Mouse (Mus musculus): Measurements from ENCODE around the gene Tec. TPM values are rescaled to one million over a fixed set of nuclear protein-coding genes. Genes with fewer than 3 reads are reported as not detected.

The Tec gene
- total RNA-seq, 2 experiments from 2014 or later = 1.2 to 1.4 TPM

DNA sequence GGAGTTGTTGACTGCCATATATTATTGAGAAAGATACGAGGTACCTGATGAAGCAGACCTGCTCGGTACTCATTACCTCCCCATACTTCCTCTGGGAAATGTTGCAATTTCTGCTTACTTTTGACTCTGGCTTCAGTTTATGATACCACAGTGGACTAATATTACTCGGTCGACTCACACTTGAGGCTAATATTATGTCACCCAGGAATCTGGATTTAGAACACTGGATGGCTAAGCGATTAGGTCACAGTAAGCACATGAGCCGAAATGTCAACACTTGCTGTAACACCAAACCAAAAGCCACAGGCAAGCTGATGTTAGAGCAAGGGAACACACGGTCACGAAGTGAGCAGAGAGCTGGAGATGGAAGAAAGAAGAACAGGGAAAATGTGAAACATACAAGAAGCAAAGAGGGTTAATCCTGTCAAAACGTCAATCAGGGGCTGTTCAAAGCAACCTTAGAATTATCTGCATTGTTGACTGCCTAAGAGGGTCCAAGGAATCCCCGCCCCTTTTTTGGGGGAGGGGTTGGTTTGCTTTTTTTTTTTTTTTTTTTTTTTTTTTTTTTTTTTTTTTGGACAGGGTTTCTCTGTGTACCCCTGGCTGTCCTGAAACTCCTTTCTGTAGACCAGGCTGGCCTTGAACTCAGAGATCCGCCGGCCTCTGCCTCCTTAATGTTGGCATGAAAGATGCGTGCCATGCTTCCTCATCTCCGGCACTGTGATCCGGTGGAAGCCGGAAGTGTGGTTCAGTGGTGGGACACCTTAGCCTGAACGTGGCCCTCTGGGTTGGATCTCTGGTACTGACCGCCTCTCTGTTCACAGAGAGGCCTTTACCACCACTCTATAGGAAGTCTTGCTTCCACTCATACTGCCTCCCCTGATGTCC is 36.9 kb upstream of the Tec start:
- Histone ChIP-seq H3K27ac (peak overlapping the region; percentile 91), H3K4me3 (peak overlapping the region; percentile 35; the same call in 1 of the 2 replicates)
- no peak for TF ChIP-seq CTCF (IDR thresholded peaks at IDR 0.05)
- peak; percentile 55 for DNase-seq
- intact Hi-C loops (cut with DNase I) = no loop called here

GRCm38 (mm10) chr5:72902876-72903516 is 34.7 kb upstream of the Tec start:
- DNase-seq = no peak
- H3K27ac ChIP-seq = peak overlapping the region; percentile 91
- no peak overlapping the region for H3K4me3 ChIP-seq
- TF ChIP-seq CTCF (IDR thresholded peaks at IDR 0.05) = no peak
- intact Hi-C loops (cut with DNase I) = no loop called here

DNA sequence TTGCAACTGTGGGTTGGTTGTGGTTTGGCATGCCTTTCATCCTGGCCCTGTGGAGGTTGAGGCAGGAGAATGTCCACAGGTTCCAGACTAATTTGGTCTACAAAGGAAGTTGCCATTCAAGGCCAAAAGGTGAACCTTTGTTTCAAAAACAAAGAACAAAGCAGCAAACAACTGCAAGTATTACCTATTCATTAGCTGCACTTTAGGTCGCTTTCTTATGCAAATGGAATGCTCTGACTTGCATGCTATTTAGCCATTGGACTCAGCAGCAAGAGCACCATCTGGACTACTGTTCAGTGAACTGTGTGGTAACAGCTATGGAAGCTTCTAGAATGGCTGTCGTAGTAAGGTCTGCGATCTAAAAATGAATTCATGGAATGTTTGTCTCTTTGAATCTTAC is 34.0 kb upstream of the Tec start:
- TF ChIP-seq CTCF (IDR thresholded peaks at IDR 0.05) = no peak
- intact Hi-C loops (cut with DNase I) = no loop called here
- H3K27ac ChIP-seq = peak overlapping the region; percentile 91
- H3K4me3 ChIP-seq = no peak overlapping the region
- no peak for DNase-seq

- H3K4me3 ChIP-seq = no peak overlapping the region
- intact Hi-C loops (cut with DNase I) = no loop called here
- no peak for DNase-seq
- no peak overlapping the region; the same call in 1 of the 2 replicates for H3K27ac ChIP-seq
- no peak for TF ChIP-seq CTCF (IDR thresholded peaks at IDR 0.05)
Observed at GRCm38 (mm10) chr5:72901866-72902265, 33.6 kb upstream of the Tec start.

GRCm38 (mm10) chr5:72899255-72899654 is 31.0 kb upstream of the Tec start:
- Histone ChIP-seq H3K27ac (no peak overlapping the region), H3K4me3 (no peak overlapping the region)
- no peak for DNase-seq
- intact Hi-C loops (cut with DNase I) = no loop called here
- TF ChIP-seq CTCF (IDR thresholded peaks at IDR 0.05) = no peak

DNA sequence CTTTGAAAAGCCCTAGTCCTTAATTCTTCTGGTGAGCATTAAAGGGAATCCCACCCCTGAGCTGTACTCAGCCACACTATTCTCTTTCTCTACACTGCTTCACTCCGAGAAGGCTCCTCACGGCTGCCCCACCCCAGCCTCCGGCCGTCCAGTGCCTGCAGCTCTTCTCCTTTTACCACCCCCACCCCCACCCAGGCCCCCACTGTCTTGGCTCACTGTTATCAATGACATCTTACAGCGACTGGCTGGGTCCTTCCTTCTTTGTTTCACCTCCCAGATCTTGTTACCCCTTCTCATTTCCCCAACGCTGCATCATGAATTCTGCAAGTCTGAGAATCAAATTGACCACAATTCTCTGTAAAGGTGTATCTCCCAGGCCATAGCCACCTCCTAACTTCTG is 29.7 kb upstream of the Tec start:
- intact Hi-C loops (cut with DNase I) = no loop called here
- Histone ChIP-seq H3K4me3 (no peak overlapping the region), H3K27ac (no peak overlapping the region)
- no peak for TF ChIP-seq CTCF (IDR thresholded peaks at IDR 0.05)
- DNase-seq = no peak

- no peak for DNase-seq
- no peak for TF ChIP-seq CTCF (IDR thresholded peaks at IDR 0.05)
- Histone ChIP-seq H3K27ac (peak overlapping the region; percentile 48), H3K4me3 (no peak overlapping the region)
- intact Hi-C loops (cut with DNase I) = no loop called here
Observed at GRCm38 (mm10) chr5:72896478-72897279, 28.4 kb upstream of the Tec start.

GRCm38 (mm10) chr5:72895261-72895660 is 27.0 kb upstream of the Tec start:
- no peak for DNase-seq
- Histone ChIP-seq H3K4me3 (no peak overlapping the region), H3K27ac (no peak overlapping the region)
- no peak for TF ChIP-seq CTCF (IDR thresholded peaks at IDR 0.05)
- intact Hi-C loops (cut with DNase I) = no loop called here

GRCm38 (mm10) chr5:72893987-72894386 is 25.7 kb upstream of the Tec start:
- TF ChIP-seq CTCF (IDR thresholded peaks at IDR 0.05) = peak; percentile 58
- DNase-seq = no peak
- no peak overlapping the region for H3K4me3 ChIP-seq
- no peak overlapping the region for H3K27ac ChIP-seq
- intact Hi-C loops (cut with DNase I) = no loop called here

DNA sequence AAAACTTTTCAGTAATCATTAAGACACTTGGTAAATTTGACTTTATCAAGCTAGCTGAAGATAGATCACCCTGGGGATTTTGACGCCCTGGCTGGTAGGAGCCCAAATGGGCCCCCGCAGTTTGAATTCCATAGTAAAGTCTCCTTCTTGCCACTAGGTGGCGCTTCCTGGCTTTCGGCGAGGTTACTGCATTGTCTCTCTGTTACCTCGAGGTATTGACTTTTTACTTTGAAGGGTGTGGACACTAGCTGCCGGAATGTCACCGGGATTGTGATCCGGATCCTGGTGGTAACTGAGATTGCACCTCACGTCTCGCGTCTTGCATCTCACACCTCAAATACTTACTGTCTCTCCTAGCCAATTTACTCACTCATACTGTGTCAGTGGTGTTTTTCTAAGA is 23.3 kb upstream of the Tec start:
- TF ChIP-seq CTCF (IDR thresholded peaks at IDR 0.05) = peak; percentile 90
- DNase-seq = peak; percentile 63
- intact Hi-C loops (cut with DNase I) = loop anchor here (1.0 kb wide), 1 partner anchor 69 kb away; no protein-coding TSS in a partner anchor
- Histone ChIP-seq H3K4me3 (no peak overlapping the region; the same call in 1 of the 2 replicates), H3K27ac (0 out of 2 replicates have a peak overlapping the region, but pooled peaks have one; percentile 24)

GRCm38 (mm10) chr5:72888260-72888659 is 20.0 kb upstream of the Tec start:
- H3K4me3 ChIP-seq = no peak overlapping the region
- TF ChIP-seq CTCF (IDR thresholded peaks at IDR 0.05) = no peak
- intact Hi-C loops (cut with DNase I) = no loop called here
- no peak overlapping the region for H3K27ac ChIP-seq
- DNase-seq = no peak

DNA sequence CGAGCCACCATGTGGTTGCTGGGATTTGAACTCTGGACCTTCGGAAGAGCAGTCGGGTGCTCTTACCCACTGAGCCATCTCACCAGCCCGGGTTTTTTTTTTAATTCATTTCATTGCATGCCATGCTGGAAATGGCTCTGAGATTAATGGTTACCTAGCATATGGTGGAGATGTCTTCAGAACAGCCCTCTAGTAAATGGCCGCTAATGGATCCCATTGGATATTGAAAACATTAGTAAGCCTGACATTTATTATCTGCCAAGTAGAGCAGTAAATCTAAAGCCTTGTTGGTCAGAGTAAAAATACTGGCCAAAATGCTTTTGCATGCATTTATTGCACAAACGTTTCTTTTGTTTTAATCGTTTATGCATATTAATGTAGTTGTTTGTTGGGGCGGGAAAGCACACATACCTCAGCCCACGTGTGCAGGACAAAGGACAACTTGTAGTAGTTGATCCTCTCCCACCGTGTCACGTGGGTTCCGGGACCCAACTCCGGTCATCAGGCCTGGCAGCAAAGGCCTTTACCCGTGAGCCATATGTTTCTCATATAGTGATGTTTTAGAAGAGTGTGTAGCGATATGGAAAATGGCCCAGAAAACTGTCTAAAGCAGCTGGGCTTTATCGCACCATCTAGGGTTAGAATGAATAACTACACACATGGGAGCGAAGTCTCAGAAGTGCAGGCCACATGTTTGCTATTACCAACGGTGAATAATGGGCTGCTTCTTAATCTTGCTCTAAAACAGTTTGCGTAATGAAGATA is 18.4 kb upstream of the Tec start:
- no peak for TF ChIP-seq CTCF (IDR thresholded peaks at IDR 0.05)
- no peak overlapping the region for H3K4me3 ChIP-seq
- no peak overlapping the region for H3K27ac ChIP-seq
- DNase-seq = no peak
- intact Hi-C loops (cut with DNase I) = no loop called here

Measured in gastrocnemius, adult 2 months (tissue).